Mouse (Mus musculus): ENCODE results near the gene Pgam1.
"Not testable (repeated sequence)": the region's sequence is repeated elsewhere in the genome, so short reads cannot be mapped to it uniquely, and the experiment has no call there.

Gene Pgam1

DNA sequence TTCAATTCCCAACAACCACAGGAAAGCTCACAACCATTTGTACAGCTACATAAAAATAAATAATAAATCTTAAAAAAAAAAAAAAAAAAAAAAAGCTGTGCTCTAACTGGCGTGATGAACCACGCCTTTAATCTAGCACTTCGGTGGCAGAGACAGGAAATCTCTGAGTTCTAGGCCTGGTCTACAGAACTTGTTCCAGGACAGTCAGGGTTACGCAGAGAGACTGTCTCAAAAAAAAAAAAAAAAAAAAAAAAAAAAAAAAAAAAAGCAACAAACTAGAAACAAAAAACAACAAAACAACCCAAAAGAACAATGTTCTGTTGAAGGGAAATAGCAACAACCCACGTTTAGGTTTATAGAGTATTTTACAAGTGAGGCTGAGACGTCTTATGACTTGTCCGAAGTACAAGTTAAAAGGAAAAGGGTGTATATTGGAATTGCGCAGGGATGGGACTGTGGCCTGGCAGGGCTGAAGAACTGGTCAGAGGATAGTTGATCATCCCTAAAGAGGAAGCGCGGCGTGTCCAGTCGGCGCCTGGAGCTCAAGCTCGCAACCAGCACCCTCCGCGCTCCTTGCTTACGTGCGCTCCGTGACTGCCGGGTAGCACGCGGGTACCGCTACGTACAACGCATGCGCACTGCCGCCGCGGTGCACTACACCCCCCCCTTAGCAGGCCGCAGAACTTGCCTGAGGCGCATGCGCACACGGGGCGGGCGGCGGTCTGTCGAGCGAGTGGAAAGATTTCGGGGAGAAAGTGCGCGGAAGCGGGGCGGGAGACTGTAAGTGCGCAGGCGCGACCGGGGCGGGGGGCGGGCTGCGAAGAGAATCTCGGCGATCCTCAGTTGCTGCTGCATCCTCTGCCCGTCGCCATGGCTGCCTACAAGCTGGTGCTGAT, at the start of gene Pgam1:
TSS of gene Pgam1 (plus strand) at position 746 of the 896 bp plus-strand sequence.
- DNase-seq (ENCODE audit: low read depth, low spot score): peak; percentile 99

GRCm38 (mm10) chr19:41866707-41867106, 45.0 kb upstream of the Pgam1 start:
- DNase-seq (ENCODE audit: low read depth, low spot score): no peak

DNA sequence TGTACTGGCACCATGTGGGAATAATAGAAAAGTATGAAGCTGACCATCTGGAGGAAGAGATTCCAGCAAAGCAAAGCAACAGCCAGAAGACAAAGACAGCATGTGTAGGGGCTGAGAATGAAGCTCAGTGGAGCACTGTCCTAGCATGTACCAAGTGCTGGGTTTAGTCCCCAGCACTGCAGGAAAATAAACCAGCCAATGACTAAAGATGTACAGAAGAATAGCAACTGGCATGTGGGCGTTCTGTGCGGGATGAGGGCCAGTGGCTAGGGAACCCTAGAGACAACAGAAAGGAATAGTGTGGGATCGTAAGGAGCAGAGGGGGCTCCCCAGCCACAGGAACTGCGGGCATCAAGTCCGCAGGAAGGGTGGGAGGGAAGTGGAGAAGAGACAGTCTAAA, 42.4 kb upstream of the Pgam1 start:
- DNase-seq (ENCODE audit: low read depth, low spot score): no peak

DNA sequence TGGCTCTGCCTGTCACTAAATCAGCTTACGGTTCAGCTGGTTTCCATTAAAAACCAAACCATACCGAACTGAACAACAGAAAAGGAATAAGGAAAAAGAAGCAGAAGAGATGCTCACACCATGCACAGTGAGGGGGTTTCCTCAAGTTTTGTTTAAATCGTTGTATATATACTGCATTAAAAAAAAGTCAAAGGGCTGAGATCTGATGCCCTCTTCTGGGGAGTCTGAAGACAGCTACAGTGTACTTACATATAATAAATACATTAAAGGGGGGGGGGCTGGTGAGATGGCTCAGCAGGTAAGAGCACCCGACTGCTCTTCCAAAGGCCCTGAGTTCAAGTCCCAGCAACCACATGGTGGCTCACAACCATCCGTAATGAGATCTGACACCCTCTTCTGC, 41.8 kb upstream of the Pgam1 start:
- DNase-seq (ENCODE audit: low read depth, low spot score): not testable (repeated sequence)

- no peak for DNase-seq (ENCODE audit: low read depth, low spot score)
These were observed 39.4 kb upstream of the Pgam1 start for GRCm38 (mm10) chr19:41872285-41872684.

GRCm38 (mm10) chr19:41874356-41874755, 37.4 kb upstream of the Pgam1 start:
- DNase-seq (ENCODE audit: low read depth, low spot score): no peak

DNA sequence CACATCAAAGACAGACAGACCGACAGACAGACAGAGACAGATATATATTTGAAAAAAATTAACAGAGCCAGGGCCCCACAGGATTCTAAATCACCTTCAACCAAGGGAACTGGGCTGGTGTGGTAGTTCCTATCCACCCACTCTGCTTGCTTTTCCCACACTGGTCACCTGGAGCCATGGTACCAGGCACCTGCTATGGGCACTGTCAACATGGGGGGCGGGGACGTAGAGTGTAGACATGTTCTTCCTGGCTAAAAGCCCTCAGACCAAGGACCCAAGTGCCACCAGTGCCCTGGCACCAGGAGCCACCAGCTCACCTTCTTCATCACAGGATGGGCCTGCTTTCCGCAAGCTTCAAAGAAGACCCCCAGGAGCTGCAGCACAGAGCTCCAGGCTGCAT, 29.9 kb upstream of the Pgam1 start:
- DNase-seq (ENCODE audit: low read depth, low spot score): no peak

- DNase-seq (ENCODE audit: low read depth, low spot score): no peak
These were observed 27.8 kb upstream of the Pgam1 start for GRCm38 (mm10) chr19:41883882-41884281.

DNA sequence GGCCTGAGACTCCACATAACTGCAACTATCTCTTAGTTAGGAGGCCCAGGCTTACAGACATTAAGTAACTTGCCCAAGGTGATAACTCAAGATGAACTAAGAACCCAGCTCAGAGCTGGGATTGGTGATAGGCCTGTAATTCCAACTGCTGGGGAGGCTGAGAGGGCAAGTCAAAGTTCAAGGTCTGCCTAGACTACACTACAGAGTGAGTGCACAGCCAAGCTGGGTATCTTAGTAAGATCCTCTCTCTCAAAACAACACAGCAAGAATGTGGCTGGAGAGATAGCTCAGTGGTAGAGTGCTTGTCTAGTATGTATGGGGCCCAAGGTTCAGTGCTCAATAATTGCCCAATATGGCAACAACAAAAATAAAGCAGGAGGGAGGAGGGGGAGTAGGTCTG, 23.5 kb upstream of the Pgam1 start:
- DNase-seq (ENCODE audit: low read depth, low spot score): no peak

DNA sequence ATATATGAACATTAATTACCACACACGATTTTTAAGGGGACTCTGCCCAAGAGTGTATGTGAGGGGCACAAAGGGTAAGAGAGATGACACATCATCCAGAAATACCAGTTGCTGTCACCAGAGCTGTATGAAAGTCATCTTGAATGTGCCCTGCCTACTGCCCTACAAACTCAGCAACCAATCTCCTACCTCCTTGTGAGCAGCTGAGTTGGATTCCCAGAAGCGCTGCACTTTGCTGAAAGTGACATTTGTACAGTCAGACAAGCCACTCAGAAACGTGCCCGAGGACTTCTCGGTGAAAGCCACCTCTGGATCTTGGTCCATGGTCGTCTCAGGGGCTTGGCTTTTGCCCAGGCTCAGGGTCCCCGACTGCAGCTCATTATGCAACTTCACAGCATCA, 16.8 kb upstream of the Pgam1 start:
- DNase-seq (ENCODE audit: low read depth, low spot score): no peak

- peak; percentile 91 for DNase-seq (ENCODE audit: low read depth, low spot score)
These were observed 16.0 kb upstream of the Pgam1 start, which contains the start of gene Rrp12 for GRCm38 (mm10) chr19:41895460-41896318. Gene Rrp12 (minus strand): TSS chr19:41896173.

DNA sequence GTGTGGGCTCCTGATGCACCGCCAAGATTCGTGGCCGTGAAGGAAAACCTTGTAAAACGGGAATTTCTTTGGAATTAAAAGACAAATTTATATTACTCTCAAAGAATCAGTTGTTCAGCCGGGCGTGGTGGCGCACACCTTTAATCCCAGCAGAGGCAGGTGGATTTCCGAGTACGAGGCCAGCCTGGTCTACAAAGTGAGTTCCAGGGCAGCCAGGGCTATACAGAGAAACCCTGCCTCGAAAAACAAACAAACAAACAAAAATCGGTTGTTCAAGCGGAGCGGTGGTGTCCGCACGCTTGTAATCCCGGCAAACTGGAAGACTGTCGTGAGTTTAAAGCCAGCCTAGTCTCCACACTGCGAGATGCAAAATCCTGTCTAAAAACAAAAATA, 15.4 kb upstream of the Pgam1 start:
- DNase-seq (ENCODE audit: low read depth, low spot score): no peak

DNA sequence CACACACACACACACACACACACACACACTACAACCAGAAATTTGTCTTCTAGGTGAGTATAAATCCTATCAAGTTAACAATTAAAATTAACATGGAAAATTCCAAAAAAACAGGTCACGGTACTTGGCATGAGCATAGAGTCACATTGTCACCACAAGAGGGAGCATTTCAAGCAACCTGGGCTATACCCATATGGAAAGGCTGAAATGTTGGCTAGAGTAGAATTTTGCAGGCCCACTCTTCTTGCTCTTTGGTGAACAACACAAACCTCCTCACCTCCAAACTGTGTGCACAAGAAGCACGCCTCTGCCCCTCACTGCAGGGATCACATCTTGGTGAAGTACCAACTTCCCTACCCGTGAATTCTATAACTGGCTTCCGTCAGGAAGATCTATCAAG, 12.9 kb upstream of the Pgam1 start:
- peak; percentile 61 for DNase-seq (ENCODE audit: low read depth, low spot score)

- no peak for DNase-seq (ENCODE audit: low read depth, low spot score)
These were observed 11.1 kb upstream of the Pgam1 start for GRCm38 (mm10) chr19:41900495-41901090.

DNA sequence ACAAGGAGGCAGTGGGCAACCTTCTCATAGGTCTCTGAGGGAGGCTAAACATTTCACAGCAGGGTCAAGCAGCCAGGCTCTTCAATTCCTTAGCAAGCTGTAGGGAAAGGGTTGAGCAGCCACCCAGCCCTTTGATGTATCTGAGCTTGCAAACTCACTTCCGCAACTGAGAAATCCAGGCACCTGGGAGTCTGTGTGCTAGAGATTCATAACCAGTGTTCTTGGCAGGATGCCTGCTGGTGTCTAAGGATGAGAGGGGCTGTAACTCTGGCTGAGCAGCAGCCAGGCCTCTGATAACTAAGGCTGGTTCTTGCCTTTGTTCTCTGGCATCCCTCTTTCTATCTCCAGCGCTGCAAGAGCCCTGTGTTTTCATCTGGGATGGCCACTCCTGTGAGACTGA, 10.0 kb upstream of the Pgam1 start:
- DNase-seq (ENCODE audit: low read depth, low spot score): no peak

GRCm38 (mm10) chr19:41902848-41903593, 8.7 kb upstream of the Pgam1 start:
- DNase-seq (ENCODE audit: low read depth, low spot score): no peak

DNA sequence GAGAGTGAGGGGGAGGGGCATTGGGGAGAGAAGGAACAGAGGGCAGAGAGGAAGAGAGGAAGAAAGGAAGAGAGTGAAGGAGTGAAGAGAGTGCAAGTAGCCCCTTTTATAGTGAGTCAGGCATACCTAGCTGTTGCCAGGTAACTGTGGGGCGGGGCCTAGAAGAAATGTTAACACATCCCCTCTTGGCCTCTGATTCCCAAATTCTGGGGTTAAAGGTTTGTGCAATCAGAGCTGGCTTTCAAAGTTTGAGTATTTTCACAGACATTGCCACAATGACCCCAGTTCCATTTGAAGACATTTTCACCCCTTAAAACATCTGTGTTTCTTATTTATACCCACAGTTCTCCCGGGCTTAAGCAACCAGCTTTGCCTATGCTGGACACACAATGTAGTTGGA, 6.5 kb upstream of the Pgam1 start:
- no peak for DNase-seq (ENCODE audit: low read depth, low spot score)

DNA sequence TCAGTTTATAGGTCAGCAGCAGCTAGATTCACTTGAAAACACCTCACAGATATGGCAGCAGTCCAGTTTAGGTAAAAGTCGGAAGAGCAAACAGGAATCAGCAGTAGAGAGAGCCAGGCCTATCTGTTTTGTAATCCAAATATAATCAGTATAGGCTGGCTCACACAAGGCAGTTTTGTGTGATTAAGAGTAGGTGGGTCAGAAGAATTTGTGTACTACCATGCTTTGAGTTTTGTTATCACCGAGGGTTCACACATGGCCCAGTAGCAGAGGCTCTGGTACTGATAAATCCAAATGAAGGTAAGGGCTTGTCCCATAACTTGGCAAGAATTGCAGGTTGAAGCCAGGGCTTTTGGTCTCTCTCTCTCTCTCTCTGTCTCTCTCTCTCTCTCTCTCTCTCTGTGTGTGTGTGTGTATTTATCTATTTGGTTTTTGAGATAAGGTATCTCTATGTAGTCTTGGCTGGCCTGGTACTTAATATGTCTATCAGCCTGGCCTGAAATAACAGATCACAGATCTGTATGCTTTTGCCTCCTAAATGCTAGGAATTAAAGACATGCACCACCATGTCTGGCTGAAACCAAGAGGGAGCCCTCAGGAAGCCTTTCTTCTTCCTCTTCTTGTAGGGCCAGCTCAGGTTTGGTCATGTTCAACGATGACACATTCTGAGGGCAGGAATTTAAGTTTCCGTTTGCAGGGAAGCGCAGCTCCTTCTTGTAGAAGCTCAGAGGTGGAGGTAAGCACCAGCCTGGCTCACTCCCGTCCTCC, 5.2 kb upstream of the Pgam1 start:
- DNase-seq (ENCODE audit: low read depth, low spot score): no peak

DNA sequence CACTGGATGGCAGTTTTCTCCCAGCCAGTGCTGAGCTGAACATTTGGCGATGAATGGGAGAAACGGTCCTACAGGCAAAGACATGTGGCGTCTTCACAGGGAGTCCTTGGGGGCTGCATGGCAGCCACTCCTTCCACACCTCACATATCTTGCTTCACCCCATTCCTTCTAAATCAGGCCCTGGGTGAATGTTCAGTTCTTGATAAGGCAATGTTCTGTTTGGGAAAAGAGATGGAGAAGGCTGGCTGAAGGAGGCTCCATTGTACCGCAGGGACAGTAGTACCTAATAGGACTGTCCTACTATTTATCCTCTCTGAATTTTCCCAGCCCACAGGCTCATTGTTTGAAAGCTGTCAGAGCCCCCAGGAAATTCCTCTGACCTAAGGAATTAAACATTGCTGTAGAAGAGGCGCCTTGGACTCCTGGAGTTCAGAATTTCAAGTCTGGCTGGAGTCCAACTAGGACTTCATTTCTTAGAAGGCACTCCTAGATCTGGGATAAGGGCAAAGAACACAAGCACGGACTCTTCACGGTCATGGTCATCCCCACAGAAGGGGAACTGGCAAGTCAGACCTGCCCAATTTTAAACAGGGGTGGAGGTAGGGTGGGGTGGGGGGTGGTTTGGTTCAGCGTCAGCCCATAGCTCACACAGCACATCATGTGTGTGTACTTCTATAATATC, 4.5 kb upstream of the Pgam1 start:
- DNase-seq (ENCODE audit: low read depth, low spot score): no peak

DNA sequence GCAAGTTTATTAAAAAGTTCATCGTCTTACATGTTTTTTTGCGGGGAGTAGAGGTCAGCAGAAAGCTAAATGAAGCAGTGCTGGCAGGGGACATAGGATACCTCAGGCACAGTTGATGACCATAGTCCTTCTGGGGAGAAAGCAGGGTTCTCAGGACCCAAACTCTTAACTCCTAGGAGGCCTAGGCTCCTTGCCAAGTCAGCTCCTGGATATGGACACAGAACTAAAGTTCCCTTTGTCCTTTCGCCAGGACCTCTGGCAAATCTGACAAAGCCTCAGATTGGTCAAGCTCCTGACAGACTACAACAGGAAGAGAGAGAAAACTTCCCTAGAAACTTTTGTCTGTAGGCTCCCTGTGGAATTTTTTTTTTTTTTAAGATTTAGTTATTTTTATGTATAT, 3.0 kb upstream of the Pgam1 start:
- no peak for DNase-seq (ENCODE audit: low read depth, low spot score)

All from mesoderm, embryonic 11.5 days (tissue).